Comparison of ENCODE assay signal across 31 mouse cellular contexts in genomic region chr3:97649022-97649421, GRCm38 (mm10). TPM values are rescaled to one million over a fixed set of nuclear protein-coding genes. Genes with fewer than 3 reads are reported as not detected.
DNase-seq lines count a peak whose midpoint lies in the region; ATAC-seq and TF ChIP-seq lines count a peak whose summit lies in the region.
"Had no signal": no experiment of that assay in that cellular context is flagged by ENCODE, and none has a peak within 500 bp of the region (broad histone marks: within the 10 kb centered on the region; RNA-seq: fewer than 3 reads in every experiment).

No protein-coding gene starts in this region.

- no peaks in the 10 kb centered on the region for H3K27me3 ChIP-seq in heart, adult 2 months (ENCODE audit: control insufficient read depth, insufficient read depth, low read length)
- no peaks in the 10 kb centered on the region for H3K27me3 ChIP-seq in kidney, embryonic 14.5 days (ENCODE audit: control insufficient read depth, insufficient read depth, low read length)
- H3K27me3 ChIP-seq in kidney, embryonic 16.5 days (ENCODE audit: insufficient read depth, low read length): no peaks in the 10 kb centered on the region
- H3K27me3 ChIP-seq: embryonic facial prominence, embryonic 13.5 days; embryonic facial prominence, embryonic 15.5 days; forebrain, embryonic 12.5 days had no signal

- H3K27ac ChIP-seq in heart, adult 2 months: peak overlapping the region; percentile 52
- no peak overlapping the region for H3K27ac ChIP-seq in kidney, embryonic 14.5 days (ENCODE audit: low read depth, low read length)
- 0 out of 2 replicates have a peak overlapping the region, but pooled peaks have one; percentile 9 for H3K27ac ChIP-seq in kidney, embryonic 16.5 days (ENCODE audit: low read length)
- 0 out of 2 replicates have a peak overlapping the region, but pooled peaks have one; percentile 62 for H3K27ac ChIP-seq in layer of hippocampus, adult 2 months
- H3K27ac ChIP-seq: embryonic facial prominence, embryonic 13.5 days; embryonic facial prominence, embryonic 15.5 days; forebrain, embryonic 10.5 days; forebrain, embryonic 12.5 days had no signal

- peaks cover 2% of the 10 kb centered on the region for H3K4me1 ChIP-seq in heart, adult 2 months (ENCODE audit: control insufficient read depth, insufficient read depth, low read length)
- no peaks in the 10 kb centered on the region for H3K4me1 ChIP-seq in kidney, embryonic 14.5 days (ENCODE audit: control insufficient read depth, insufficient read depth, low read length)
- H3K4me1 ChIP-seq in kidney, embryonic 16.5 days (ENCODE audit: insufficient read depth, low read length): no peaks in the 10 kb centered on the region
- H3K4me1 ChIP-seq: embryonic facial prominence, embryonic 13.5 days; embryonic facial prominence, embryonic 15.5 days; forebrain, embryonic 12.5 days had no signal

- no peak for TF ChIP-seq CTCF in heart, adult 2 months (IDR thresholded peaks at IDR 0.05)
- TF ChIP-seq CTCF in layer of hippocampus, adult 2 months (conservative IDR thresholded peaks at IDR 0.05): no peak

- intact Hi-C loops in heart, adult 2 months (cut with DNase I): no loop called here
- intact Hi-C loops in heart, postnatal 36 days (cut with DNase I): no loop called here

- no peak for DNase-seq in heart, adult 2 months
- no peak for DNase-seq in heart, postnatal 36 days
- DNase-seq in kidney, postnatal 25 days: no peak
- DNase-seq in kidney, adult 8-10 months: no peak
- DNase-seq in layer of hippocampus, adult 2 months (ENCODE audit: low spot score in 2 of 2): no peak
- no peak for DNase-seq in layer of hippocampus, postnatal 14 days (ENCODE audit: low spot score in 2 of 2)
- DNase-seq: adrenal gland, adult 2 months; adrenal gland, postnatal 25 days; cerebellum, adult 11 months; cerebellum, adult 18-20 months; cerebellum, adult 8-10 months; cerebellum, adult 9-11 months; cerebellum, postnatal 14 days; cerebellum, postnatal 36 days; embryo, embryonic 11 days had no signal

- H3K9me3 ChIP-seq in kidney, embryonic 14.5 days (ENCODE audit: control insufficient read depth, low read length): no peaks in the 10 kb centered on the region
- no peaks in the 10 kb centered on the region for H3K9me3 ChIP-seq in kidney, embryonic 16.5 days (ENCODE audit: low read length)
- H3K9me3 ChIP-seq: embryonic facial prominence, embryonic 13.5 days; embryonic facial prominence, embryonic 15.5 days; forebrain, embryonic 10.5 days; forebrain, embryonic 12.5 days had no signal

- WGBS in heart, adult 2 months: 36% methylated on average over 3 of the region's 3 CpGs
- WGBS in kidney, embryonic 14.5 days: 26% methylated on average over 3 of the region's 3 CpGs
- 22% methylated on average over 3 of the region's 3 CpGs for WGBS in kidney, embryonic 16.5 days

- no peak overlapping the region for H3K4me2 ChIP-seq in kidney, embryonic 14.5 days (replicated peaks; ENCODE audit: low read depth, low read length)
- no peak overlapping the region for H3K4me2 ChIP-seq in kidney, embryonic 16.5 days (replicated peaks; ENCODE audit: low read depth, low read length)
- H3K4me2 ChIP-seq: embryonic facial prominence, embryonic 13.5 days; embryonic facial prominence, embryonic 15.5 days; forebrain, embryonic 12.5 days had no signal

- TF ChIP-seq POLR2A in heart, adult 2 months (IDR thresholded peaks at IDR 0.05; ENCODE audit: insufficient read depth, low read depth, low read length): no peak

- TF ChIP-seq EP300 in heart, adult 2 months (IDR thresholded peaks at IDR 0.05; ENCODE audit: insufficient read depth, low read depth, low read length): no peak

- H3K79me2 ChIP-seq in heart, adult 2 months (replicated peaks; ENCODE audit: control insufficient read depth, insufficient read depth, low read length): no peaks in the 10 kb centered on the region

- peak; percentile 68; the same call in 1 of the 2 replicates for ATAC-seq in kidney, embryonic 14.5 days (ENCODE audit: low FRiP score, low TSS enrichment)
- peak; percentile 67; the same call in 1 of the 2 replicates for ATAC-seq in kidney, embryonic 16.5 days (ENCODE audit: low FRiP score, low TSS enrichment)
- ATAC-seq: forebrain, embryonic 14.5 days had no signal

- no peak overlapping the region for H3K9ac ChIP-seq in heart, adult 2 months (ENCODE audit: low read depth, low read length)
- H3K9ac ChIP-seq in kidney, embryonic 14.5 days (ENCODE audit: low read depth, low read length): no peak overlapping the region
- H3K9ac ChIP-seq in kidney, embryonic 16.5 days (replicated peaks; ENCODE audit: low read length): no peak overlapping the region
- H3K9ac ChIP-seq: embryonic facial prominence, embryonic 13.5 days; embryonic facial prominence, embryonic 15.5 days; forebrain, embryonic 12.5 days had no signal

- no peak overlapping the region for H3K4me3 ChIP-seq in heart, adult 2 months
- H3K4me3 ChIP-seq in kidney, embryonic 14.5 days (ENCODE audit: low read length): no peak overlapping the region
- no peak overlapping the region for H3K4me3 ChIP-seq in kidney, embryonic 16.5 days (ENCODE audit: low read length)
- no peak overlapping the region for H3K4me3 ChIP-seq in layer of hippocampus, adult 2 months
- H3K4me3 ChIP-seq: embryonic facial prominence, embryonic 13.5 days; embryonic facial prominence, embryonic 15.5 days; erythroblast, embryonic 14.5 days; forebrain, embryonic 10.5 days; forebrain, embryonic 12.5 days had no signal

- peaks cover 16% of the 10 kb centered on the region for H3K36me3 ChIP-seq in heart, adult 2 months (ENCODE audit: control insufficient read depth, insufficient read depth, low read length)
- no peaks in the 10 kb centered on the region for H3K36me3 ChIP-seq in kidney, embryonic 14.5 days (ENCODE audit: control insufficient read depth, insufficient read depth, low read length)
- no peaks in the 10 kb centered on the region for H3K36me3 ChIP-seq in kidney, embryonic 16.5 days (ENCODE audit: insufficient read depth, low read length)
- H3K36me3 ChIP-seq: embryonic facial prominence, embryonic 13.5 days; embryonic facial prominence, embryonic 15.5 days; forebrain, embryonic 10.5 days; forebrain, embryonic 12.5 days had no signal

RNA-seq across cellular contexts. Expression of gene Prkab2, which starts 9.0 kb away (rescaled TPM):
- 10 to 100 TPM; 20.2 to 20.6 TPM for total RNA-seq in heart, adult 2 months (2021)
- 21.6 and 45.2 TPM in 2 replicates for polyA plus RNA-seq in heart, adult 2 months (2012; rRNA removed)
- total RNA-seq in heart, postnatal 36 days (2021): 10 to 100 TPM; 22.4 to 29.2 TPM
- polyA plus RNA-seq in kidney, embryonic 14.5 days (2014; fragmentation: Nextera tagmentation; extraction: Ambion mirVana): 3.1 and 4.6 TPM in 2 replicates
- polyA plus RNA-seq in kidney, embryonic 16.5 days (2015; fragmentation: Nextera tagmentation; extraction: Ambion mirVana): 6.4 and 6.9 TPM in 2 replicates
- total RNA-seq in layer of hippocampus, adult 2 months (2021): 10 to 100 TPM; 34.3 to 34.7 TPM
- 10 to 100 TPM; 36.5 to 38.2 TPM for total RNA-seq in layer of hippocampus, postnatal 14 days (2021)

RNA-seq across cellular contexts. Expression of gene Fmo5, which starts 20.4 kb away (rescaled TPM):
- total RNA-seq in heart, adult 2 months (2021): 10 to 100 TPM; 13.6 to 15.0 TPM
- polyA plus RNA-seq in heart, adult 2 months (2012; rRNA removed): 7.4 and 12.7 TPM in 2 replicates
- total RNA-seq in heart, postnatal 36 days (2021): 10 to 100 TPM; 13.8 to 13.9 TPM
- polyA plus RNA-seq in kidney, embryonic 14.5 days (2014; fragmentation: Nextera tagmentation; extraction: Ambion mirVana): 0.71 and 1.8 TPM in 2 replicates
- polyA plus RNA-seq in kidney, embryonic 16.5 days (2015; fragmentation: Nextera tagmentation; extraction: Ambion mirVana): 3.4 and 4.2 TPM in 2 replicates
- 1 to 10 TPM; 3.5 to 5.0 TPM for total RNA-seq in layer of hippocampus, adult 2 months (2021)
- 1 to 10 TPM; 2.0 to 3.1 TPM for total RNA-seq in layer of hippocampus, postnatal 14 days (2021)

RNA-seq across cellular contexts. Expression of gene Gm17651, which starts 25.5 kb away (rescaled TPM):
- total RNA-seq in heart, adult 2 months (2021): not detected
- not detected in 2 replicates for polyA plus RNA-seq in heart, adult 2 months (2012; rRNA removed)
- total RNA-seq in heart, postnatal 36 days (2021): not detected
- polyA plus RNA-seq in kidney, embryonic 14.5 days (2014; fragmentation: Nextera tagmentation; extraction: Ambion mirVana): not detected in 2 replicates
- not detected in 2 replicates for polyA plus RNA-seq in kidney, embryonic 16.5 days (2015; fragmentation: Nextera tagmentation; extraction: Ambion mirVana)
- total RNA-seq in layer of hippocampus, adult 2 months (2021): not detected
- total RNA-seq in layer of hippocampus, postnatal 14 days (2021): not detected
- total RNA-seq: adrenal gland, adult 2 months; adrenal gland, postnatal 10 days; adrenal gland, postnatal 25 days; adrenal gland, postnatal 4 days; common myeloid progenitor, adult 5-6 weeks; ES-E14; MEL had no signal
- polyA plus RNA-seq: adrenal gland, adult 2 months; brain, embryonic 14.5 days; C2C12; embryonic facial prominence, embryonic 11.5 days; embryonic facial prominence, embryonic 13.5 days; embryonic facial prominence, embryonic 15.5 days; erythroblast, embryonic 14.5 days; forebrain, embryonic 10.5 days; forebrain, embryonic 12.5 days; forebrain, embryonic 14.5 days had no signal

RNA-seq across cellular contexts. Expression of gene Chd1l, which starts 39.0 kb away (rescaled TPM):
- 10 to 100 TPM in 1 of 2 experiments, 1 to 10 TPM in 1; 9.8 to 10.5 TPM for total RNA-seq in heart, adult 2 months (2021)
- 4.6 and 7.7 TPM in 2 replicates for polyA plus RNA-seq in heart, adult 2 months (2012; rRNA removed)
- total RNA-seq in heart, postnatal 36 days (2021): 10 to 100 TPM; 10.4 to 12.3 TPM
- polyA plus RNA-seq in kidney, embryonic 14.5 days (2014; fragmentation: Nextera tagmentation; extraction: Ambion mirVana): 11.5 and 18.1 TPM in 2 replicates
- polyA plus RNA-seq in kidney, embryonic 16.5 days (2015; fragmentation: Nextera tagmentation; extraction: Ambion mirVana): 16.8 and 19.0 TPM in 2 replicates
- 10 to 100 TPM; 10.7 to 12.1 TPM for total RNA-seq in layer of hippocampus, adult 2 months (2021)
- 10 to 100 TPM in 1 of 2 experiments, 1 to 10 TPM in 1; 8.7 to 11.8 TPM for total RNA-seq in layer of hippocampus, postnatal 14 days (2021)
